Mouse (Mus musculus) gastrocnemius, adult 8-10 months (tissue): ENCODE data around the gene Ctnnb1. TPM values are rescaled to one million over a fixed set of nuclear protein-coding genes. Genes with fewer than 3 reads are reported as not detected.

Experiments used
- DNase-seq, 2 experiments: peaks; one replicate each; pipeline ENCODE4 v3.0.0; 2022; ENCODE audit warnings: low spot score in 2 of 2
- microRNA-seq: library from miRNA; unstranded; fragments of <30 nt; microRNA quantifications from one replicate; pipeline ENCODE4 v1.2.0, GENCODE M21; 2022
- total RNA-seq, 4 experiments: library from RNA; stranded (reverse); gene quantifications; 2 replicates each; pipeline ENCODE4 v1.2.4; 2022

Ctnnb1 gene
- total RNA-seq, 4 experiments from 2014 or later: 203 to 219 (median 212) TPM

GRCm38 (mm10) chr9:120998696-120999095 is 69.7 kb downstream of the Ctnnb1 start:
- no peak for DNase-seq

- DNase-seq: no peak
Observed at GRCm38 (mm10) chr9:121000641-121001320, 71.8 kb downstream of the Ctnnb1 start.

DNA sequence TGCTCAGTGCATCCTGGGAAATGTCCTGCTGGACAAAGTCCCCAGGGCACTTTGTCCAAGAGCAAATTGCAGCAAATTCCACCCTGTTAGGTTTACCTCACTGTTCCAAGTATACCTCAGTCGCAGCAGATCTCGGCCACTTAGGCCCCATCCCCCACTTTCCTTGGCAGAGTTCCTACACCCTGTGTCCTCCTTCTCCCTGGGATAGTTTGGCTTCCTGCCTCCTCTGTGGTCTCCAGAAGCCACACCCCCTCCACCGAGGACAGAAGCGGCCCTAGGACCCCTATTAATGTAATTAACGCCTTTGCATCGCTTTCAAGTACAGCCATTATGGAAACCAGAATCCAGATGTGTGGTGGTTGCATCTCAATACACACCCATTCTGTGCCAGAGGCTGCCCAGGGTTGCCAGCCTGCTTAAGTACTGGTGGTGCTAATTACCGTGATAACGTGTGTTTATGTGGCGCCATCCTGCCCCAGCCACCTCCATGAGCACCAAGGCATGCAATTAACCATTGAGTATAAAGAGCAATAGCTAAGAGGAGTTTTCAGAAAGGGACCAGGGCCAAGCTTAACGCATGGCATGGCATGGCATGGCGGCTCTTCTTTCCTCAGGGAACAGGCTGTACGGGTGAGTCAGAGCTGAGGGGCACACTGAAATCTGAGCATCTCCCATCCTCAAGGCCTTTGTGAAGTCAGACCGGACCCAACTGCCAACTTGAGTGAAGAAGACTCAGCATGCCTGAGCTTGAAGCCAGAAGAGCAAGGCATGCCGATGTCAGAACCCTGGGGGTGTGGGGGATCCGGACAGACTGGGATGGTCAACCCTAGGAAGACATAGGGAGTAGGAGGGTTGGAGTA is 72.9 kb downstream of the Ctnnb1 start:
- DNase-seq: no peak

- no peak for DNase-seq
Observed at GRCm38 (mm10) chr9:121005961-121006360, 76.9 kb downstream of the Ctnnb1 start.

Small RNAs within 50 kb of the gene (microRNA-seq; reads per million reads assigned to microRNA genes)
- not detected for gene Mir7090
